Mouse (Mus musculus): ENCODE data around the gene Nfe2l1.

GRCm38 (mm10) chr11:96805606-96806005, 24.2 kb downstream of the Nfe2l1 start:
- TF ChIP-seq POLR2A (IDR thresholded peaks at IDR 0.05; ENCODE audit: borderline replicate concordance, low read depth, low read length): no peak
- TF ChIP-seq CTCF (IDR thresholded peaks at IDR 0.05; ENCODE audit: low read depth, low read length): no peak
